Mouse (Mus musculus) macrophage (primary cell): ENCODE data around the gene Ctsh. TPM values are rescaled to one million over a fixed set of nuclear protein-coding genes. Genes with fewer than 3 reads are reported as not detected.
A peak's percentile ranks its signal among the peaks of the same experiment; 100 is the strongest.
"Not testable (repeated sequence)": the region's sequence is repeated elsewhere in the genome, so short reads cannot be mapped to it uniquely, and the experiment has no call there.

Experiments
- H3K27ac ChIP-seq: fragments of 350-480 bp; formaldehyde crosslinking; 2 replicates; pipeline ENCODE4 v1.9.0; 2021
- H3K36me3 ChIP-seq: fragments of 350-480 bp; formaldehyde crosslinking; 2 replicates; pipeline ENCODE4 v1.9.0; 2021; ENCODE audit errors: inconsistent target
- H3K4me3 ChIP-seq: fragments of 350-480 bp; formaldehyde crosslinking; 2 replicates; pipeline ENCODE4 v1.9.0; 2021; ENCODE audit errors: inconsistent target
- H3K79me2 ChIP-seq: fragments of 350-480 bp; formaldehyde crosslinking; 2 replicates; pipeline ENCODE4 v1.9.0; 2021; ENCODE audit errors: inconsistent target
- WGBS: methylation state at CpG from one replicate; pipeline ENCODE4 v1.1.7; 2026; ENCODE audit warnings: inconsistent platforms; ENCODE audit not compliant: missing documents; 5-methylcytosine and 5-hydroxymethylcytosine counted together
- polyA plus RNA-seq: library from polyadenylated mRNA; stranded (reverse); fragments of 250-400 nt; gene quantifications from 3 replicates; pipeline ENCODE4 v1.2.4, GENCODE M21; 2018; ENCODE audit warnings: inconsistent platforms

Gene Ctsh
- polyA plus RNA-seq, 1 experiment from 2014 or later = 733 TPM

- Histone ChIP-seq H3K27ac (no peak overlapping the region), H3K79me2 (no peaks in the 10 kb centered on the region), H3K4me3 (no peak overlapping the region), H3K36me3 (peaks cover 32% of the 10 kb centered on the region)
- 15% methylated on average over 4 of the region's 4 CpGs for WGBS
Observed at GRCm38 (mm10) chr9:90075336-90075735, 21.4 kb downstream of the Ctsh start.

GRCm38 (mm10) chr9:90076131-90076530 is 22.2 kb downstream of the Ctsh start:
- H3K79me2 ChIP-seq = no peaks in the 10 kb centered on the region
- 83% methylated on average over 5 of the region's 5 CpGs for WGBS
- H3K36me3 ChIP-seq = peaks cover 24% of the 10 kb centered on the region
- H3K4me3 ChIP-seq = no peak overlapping the region
- no peak overlapping the region for H3K27ac ChIP-seq

- Histone ChIP-seq H3K27ac (no peak overlapping the region), H3K4me3 (no peak overlapping the region), H3K36me3 (peaks cover 15% of the 10 kb centered on the region), H3K79me2 (no peaks in the 10 kb centered on the region)
- 82% methylated on average over 8 of the region's 8 CpGs for WGBS
Observed at GRCm38 (mm10) chr9:90076849-90077461, 23.0 kb downstream of the Ctsh start.

GRCm38 (mm10) chr9:90081961-90082360 is 28.0 kb downstream of the Ctsh start:
- not testable (repeated sequence) for H3K4me3 ChIP-seq, H3K27ac ChIP-seq, H3K79me2 ChIP-seq, H3K36me3 ChIP-seq
- 96% methylated on average over 6 of the region's 6 CpGs for WGBS

- Histone ChIP-seq H3K4me3 (no peak overlapping the region), H3K27ac (no peak overlapping the region), H3K36me3 (no peaks in the 10 kb centered on the region), H3K79me2 (no peaks in the 10 kb centered on the region)
- 90% methylated on average over 1 of the region's 1 CpGs for WGBS
Observed at GRCm38 (mm10) chr9:90082992-90083391, 29.0 kb downstream of the Ctsh start.

DNA sequence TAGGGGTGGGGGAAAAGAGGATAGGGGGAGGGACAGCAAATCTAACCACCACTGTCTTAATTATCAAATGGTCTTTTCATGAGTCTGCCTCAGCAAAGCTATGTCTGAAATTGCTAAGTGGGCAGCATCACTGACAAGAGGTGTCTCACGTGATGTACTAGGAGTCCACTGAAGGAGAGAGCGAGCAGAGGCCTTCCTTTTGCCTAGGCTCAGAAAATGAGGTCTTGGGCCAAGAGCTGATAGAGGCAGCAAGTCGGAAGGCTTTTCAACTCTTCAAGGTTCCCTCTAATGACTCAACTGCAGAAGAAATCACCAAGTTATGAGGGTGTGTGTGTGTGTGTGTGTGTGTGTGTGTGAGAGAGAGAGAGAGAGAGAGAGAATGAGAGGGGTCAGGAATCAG is 30.2 kb downstream of the Ctsh start:
- Histone ChIP-seq H3K36me3 (0 out of 2 replicates have a peak, but pooled peaks cover under 1% of the 10 kb centered on the region), H3K27ac (no peak overlapping the region), H3K79me2 (no peaks in the 10 kb centered on the region), H3K4me3 (no peak overlapping the region)
- WGBS = 86% methylated on average over 3 of the region's 3 CpGs

DNA sequence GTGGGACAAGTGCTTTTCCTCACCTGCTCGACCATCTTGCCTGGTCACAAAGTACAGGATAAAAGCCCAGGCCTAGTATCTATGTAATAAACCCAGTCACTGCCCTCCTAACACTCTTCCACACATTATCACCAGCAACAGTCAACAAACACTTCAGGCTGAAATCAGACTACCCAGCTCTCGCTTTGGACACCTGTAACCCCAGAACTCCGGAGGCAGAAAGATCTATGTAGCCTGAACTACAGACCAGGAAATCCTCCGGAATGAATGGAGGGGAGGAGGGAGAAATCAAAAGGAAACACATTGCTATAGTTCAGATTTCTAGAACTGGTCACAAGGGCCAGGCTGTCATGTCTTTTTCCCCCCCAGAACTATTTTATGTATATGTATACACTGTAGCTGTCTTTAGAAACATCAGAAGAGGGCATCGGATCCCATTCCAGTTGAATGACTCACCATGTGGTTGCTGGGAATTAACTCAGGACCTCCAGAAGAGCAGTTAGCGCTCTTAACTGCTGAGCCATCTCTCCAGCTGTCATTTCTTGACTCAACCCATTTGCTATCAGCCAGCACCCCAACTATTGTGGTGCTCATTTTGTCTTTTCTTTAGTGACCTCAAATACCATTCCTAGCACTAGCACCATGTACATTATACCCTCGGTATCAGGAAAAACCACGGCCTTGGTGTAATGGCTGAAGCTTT is 31.0 kb downstream of the Ctsh start:
- H3K27ac ChIP-seq = no peak overlapping the region
- no peak overlapping the region for H3K4me3 ChIP-seq
- 56% methylated on average over 8 of the region's 8 CpGs for WGBS
- H3K79me2 ChIP-seq = no peaks in the 10 kb centered on the region
- peaks cover 8% of the 10 kb centered on the region; the same call in 1 of the 2 replicates for H3K36me3 ChIP-seq

DNA sequence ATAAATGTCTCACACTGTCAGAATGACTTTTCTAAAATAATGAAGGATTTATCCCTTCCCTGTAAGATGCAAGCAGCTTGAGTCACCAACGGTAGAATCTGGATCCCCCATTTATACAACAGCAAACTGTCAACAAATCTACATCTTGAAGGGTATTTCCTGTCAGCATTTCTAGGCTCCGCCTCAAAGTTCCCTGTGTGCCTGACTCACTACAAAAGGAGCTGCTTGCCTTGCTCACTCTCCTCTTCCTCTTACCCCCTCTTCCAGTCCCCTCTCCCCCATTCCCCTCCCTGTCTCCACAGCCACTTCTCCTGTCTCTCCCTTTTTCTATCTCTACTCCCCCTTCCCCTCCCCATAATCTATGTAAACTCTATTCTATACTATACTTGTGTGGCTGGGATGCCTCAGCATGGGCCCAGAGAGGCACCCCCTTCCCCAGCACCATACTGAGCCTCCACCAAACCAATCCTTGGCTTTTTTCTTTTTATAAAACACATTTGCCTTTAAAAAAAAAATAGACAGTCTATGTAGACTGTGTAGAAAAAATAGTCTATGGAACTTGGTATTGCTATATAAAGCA is 34.0 kb downstream of the Ctsh start:
- H3K36me3 ChIP-seq = peaks cover 24% of the 10 kb centered on the region
- WGBS = 17% methylated on average over 2 of the region's 2 CpGs
- no peak overlapping the region for H3K4me3 ChIP-seq
- H3K27ac ChIP-seq = no peak overlapping the region
- H3K79me2 ChIP-seq = no peaks in the 10 kb centered on the region

GRCm38 (mm10) chr9:90089339-90090104 is 35.6 kb downstream of the Ctsh start:
- H3K79me2 ChIP-seq = no peaks in the 10 kb centered on the region
- WGBS = 90% methylated on average over 6 of the region's 6 CpGs
- H3K4me3 ChIP-seq = no peak overlapping the region
- H3K27ac ChIP-seq = no peak overlapping the region
- H3K36me3 ChIP-seq = peaks cover 33% of the 10 kb centered on the region

GRCm38 (mm10) chr9:90098934-90099333 is 45.0 kb downstream of the Ctsh start:
- peaks cover 82% of the 10 kb centered on the region for H3K79me2 ChIP-seq
- H3K36me3 ChIP-seq = peaks cover 79% of the 10 kb centered on the region
- no peak overlapping the region for H3K27ac ChIP-seq
- H3K4me3 ChIP-seq = no peak overlapping the region
- 86% methylated on average over 5 of the region's 5 CpGs for WGBS

- 65% methylated on average over 2 of the region's 2 CpGs for WGBS
- H3K4me3 ChIP-seq = no peak overlapping the region
- peaks cover 69% of the 10 kb centered on the region for H3K36me3 ChIP-seq
- peaks cover 94% of the 10 kb centered on the region for H3K79me2 ChIP-seq
- no peak overlapping the region for H3K27ac ChIP-seq
Observed at GRCm38 (mm10) chr9:90100760-90101159, 46.8 kb downstream of the Ctsh start.

GRCm38 (mm10) chr9:90105462-90105861 is 51.5 kb downstream of the Ctsh start:
- peaks cover 51% of the 10 kb centered on the region for H3K36me3 ChIP-seq
- no peak overlapping the region for H3K4me3 ChIP-seq
- peak overlapping the region; percentile 35 for H3K27ac ChIP-seq
- 17% methylated on average over 1 of the region's 1 CpGs for WGBS
- peaks cover 100% of the 10 kb centered on the region for H3K79me2 ChIP-seq

DNA sequence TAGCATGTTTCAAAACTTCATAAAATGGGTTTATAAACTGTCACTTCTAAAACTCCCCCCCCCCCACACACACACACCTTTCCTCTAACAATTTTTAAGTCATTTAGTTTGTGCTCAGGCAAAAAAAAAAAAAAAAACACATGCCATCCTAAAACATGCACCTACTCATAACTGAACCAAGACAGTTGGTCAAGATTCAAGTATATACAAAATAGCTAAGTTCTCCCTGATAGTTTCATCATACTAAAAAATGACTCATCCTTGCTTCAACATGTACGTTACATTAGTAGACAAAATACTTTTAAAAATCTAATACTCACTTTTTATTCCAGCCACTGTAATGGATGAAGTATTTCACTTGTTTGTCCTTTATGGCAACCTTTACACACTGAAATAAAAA is 53.0 kb downstream of the Ctsh start:
- no peak overlapping the region for H3K27ac ChIP-seq
- peaks cover 36% of the 10 kb centered on the region for H3K36me3 ChIP-seq
- H3K79me2 ChIP-seq = peaks cover 100% of the 10 kb centered on the region
- no peak overlapping the region for H3K4me3 ChIP-seq
- WGBS = 22% methylated on average over 1 of the region's 1 CpGs

DNA sequence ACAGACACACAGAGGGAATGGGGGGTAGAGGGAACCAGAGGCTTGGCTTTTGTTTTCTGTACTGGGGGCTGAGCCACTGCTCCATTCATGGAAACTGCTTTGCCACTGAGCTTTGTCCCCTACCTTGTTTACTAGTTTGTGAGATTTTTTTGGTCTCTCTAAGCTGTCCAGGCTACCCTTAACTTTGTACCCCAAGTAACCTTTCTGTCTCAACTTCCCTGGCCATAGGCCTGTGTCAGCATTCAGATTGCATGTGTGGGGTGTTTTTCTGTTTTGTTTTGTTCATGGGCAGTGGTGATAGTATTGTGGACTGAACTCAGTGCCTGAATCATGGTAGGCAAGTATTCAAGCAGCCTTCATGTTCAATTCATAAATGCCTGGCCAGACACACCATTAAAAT is 54.3 kb downstream of the Ctsh start:
- Histone ChIP-seq H3K27ac (no peak overlapping the region), H3K4me3 (no peak overlapping the region), H3K36me3 (peaks cover 31% of the 10 kb centered on the region), H3K79me2 (peaks cover 100% of the 10 kb centered on the region)

DNA sequence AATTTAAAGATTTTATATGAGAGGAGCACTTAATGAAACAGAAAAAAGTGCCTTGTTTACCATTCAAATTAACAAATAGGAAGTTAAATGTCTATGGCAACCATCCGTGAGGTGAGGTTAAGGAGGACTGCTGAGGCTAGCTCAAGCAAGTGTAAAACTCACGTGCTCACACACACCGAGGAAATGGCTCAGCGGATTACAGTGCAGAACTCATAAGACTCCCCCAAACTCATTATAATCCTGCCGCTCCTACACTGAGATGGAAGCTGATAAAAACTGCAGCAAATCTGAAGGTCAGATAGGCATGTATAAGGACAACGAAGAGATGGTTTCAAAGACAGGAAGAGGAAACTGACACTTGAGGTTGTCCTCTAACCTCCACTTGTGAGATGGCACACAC is 55.4 kb downstream of the Ctsh start:
- H3K4me3 ChIP-seq = no peak overlapping the region
- 22% methylated on average over 6 of the region's 6 CpGs for WGBS
- H3K79me2 ChIP-seq = peaks cover 92% of the 10 kb centered on the region
- peak overlapping the region; percentile 5; the same call in 1 of the 2 replicates for H3K27ac ChIP-seq
- peaks cover 21% of the 10 kb centered on the region for H3K36me3 ChIP-seq
